Mouse (Mus musculus) heart, postnatal 0 days (tissue): ENCODE results near the gene Gm6793. TPM values are rescaled to one million over a fixed set of nuclear protein-coding genes. Genes with fewer than 3 reads are reported as not detected.

Source experiments
- ATAC-seq: fragments of 200-750 bp; cut with Nextera tagmentation; 2 replicates; pipeline ENCODE4 v1.8.0; 2017; ENCODE audit warnings: low read depth, moderate number of reproducible peaks, moderate library complexity; ENCODE audit not compliant: insufficient read depth
- DNase-seq: peaks from one replicate; pipeline ENCODE4 v3.0.0-alpha.2; 2016; ENCODE audit warnings: low spot score
- H3K27ac ChIP-seq: fragments of 300-500 bp; sonication (generic); 2 replicates; pipeline ENCODE4 v1.5.1; 2014; ENCODE audit warnings: low read depth, mild to moderate bottlenecking
- H3K27me3 ChIP-seq: fragments of 300-500 bp; sonication (generic); 2 replicates; pipeline ENCODE4 v1.6.1; 2014; ENCODE audit warnings: low read length, mixed read lengths; ENCODE audit not compliant: control insufficient read depth, insufficient read depth
- H3K36me3 ChIP-seq: fragments of 300-500 bp; sonication (generic); replicated peaks from 2 replicates; pipeline ENCODE4 v1.6.1; 2014; ENCODE audit warnings: low read length, mixed read lengths; ENCODE audit not compliant: control insufficient read depth, insufficient read depth
- H3K4me1 ChIP-seq: fragments of 300-500 bp; sonication (generic); 2 replicates; pipeline ENCODE4 v1.6.1; 2014; ENCODE audit warnings: antibody characterized with exemption; ENCODE audit not compliant: control insufficient read depth, insufficient read depth
- H3K4me2 ChIP-seq: fragments of 300-500 bp; sonication (generic); 2 replicates; pipeline ENCODE4 v1.6.1; 2014; ENCODE audit warnings: low read depth, mild to moderate bottlenecking, low read length, moderate library complexity
- H3K4me3 ChIP-seq: fragments of 300-500 bp; sonication (generic); 2 replicates; pipeline ENCODE4 v1.5.1; 2014; ENCODE audit warnings: low read depth, low read length
- H3K9ac ChIP-seq: fragments of 300-500 bp; sonication (generic); replicated peaks from 2 replicates; pipeline ENCODE4 v1.6.1; 2014; ENCODE audit warnings: low read depth, low read length, mixed read lengths
- H3K9me3 ChIP-seq: fragments of 300-500 bp; sonication (generic); replicated peaks from 2 replicates; pipeline ENCODE4 v1.6.1; 2016; ENCODE audit warnings: low read length; ENCODE audit not compliant: control insufficient read depth
- EP300 ChIP-seq: IDR thresholded peaks from 2 replicates; pipeline ENCODE4 v1.6.1; 2016; ENCODE audit warnings: antibody characterized with exemption, low read depth
- WGBS: fragments of 180-500 bp; shearing (Covaris S2); extraction: QIAGEN DNeasy Blood & Tissue Kit; methylation state at CpG from one replicate; pipeline ENCODE4 v1.1.7; 2014; 5-methylcytosine and 5-hydroxymethylcytosine counted together
- polyA plus RNA-seq: library from polyadenylated mRNA; unstranded; fragments of >200 nt; fragmentation: Nextera tagmentation; extraction: Ambion mirVana; gene quantifications from 2 replicates; pipeline ENCODE4 v1.2.1, GENCODE M21; 2015
- total RNA-seq: library from RNA; depleted of rRNA; stranded (reverse); fragments of >200 nt; gene quantifications from 2 replicates; pipeline ENCODE4 v1.2.3, GENCODE M21; 2014; ENCODE audit warnings: low replicate concordance; rRNA removed

Gene Gm6793
- total and polyA plus RNA-seq, 2 experiments from 2014 or later = 0.14 TPM; not detected in 1

DNA sequence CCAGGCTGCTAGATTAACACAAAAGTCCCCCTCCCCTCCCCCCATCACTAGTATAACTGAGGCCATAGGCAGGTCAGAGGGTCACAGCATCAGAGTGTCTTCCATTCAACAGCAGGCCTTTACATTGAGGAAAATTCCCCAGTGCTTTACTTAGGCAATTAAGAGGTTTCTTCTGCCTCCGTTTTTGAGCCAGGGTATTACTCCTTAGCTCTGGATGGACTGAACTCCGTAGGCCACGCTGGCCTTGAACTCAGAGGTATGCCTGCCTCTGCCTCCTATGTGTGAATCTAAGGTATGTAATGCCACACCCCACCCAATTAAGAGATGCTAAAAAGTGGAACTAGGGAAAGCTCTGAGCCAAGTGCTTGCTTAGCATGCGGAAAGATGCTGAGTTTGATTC lies 51.3 kb downstream of the Gm6793 start:
- ATAC-seq = no peak
- WGBS = 87% methylated on average over 4 of the region's 4 CpGs

More for the DNA sequence above, 51.3 kb downstream of the Gm6793 start:
- 0 out of 2 replicates have a peak, but pooled peaks cover under 1% of the 10 kb centered on the region for H3K36me3 ChIP-seq
- no peak overlapping the region for H3K9ac ChIP-seq
- no peak overlapping the region for H3K27ac ChIP-seq
- TF ChIP-seq EP300 = no peak
- H3K4me3 ChIP-seq = no peak overlapping the region
- peaks cover 5% of the 10 kb centered on the region; the same call in 1 of the 2 replicates for H3K4me1 ChIP-seq
- H3K9me3 ChIP-seq = no peaks in the 10 kb centered on the region
- DNase-seq = no peak
- H3K27me3 ChIP-seq = no peaks in the 10 kb centered on the region
- H3K4me2 ChIP-seq = no peak overlapping the region

Other genes with a start within 250 kb of the Gm6793 start
- gene Cfdp1, start 160.7 kb downstream of the Gm6793 start, total RNA-seq = 16.1 and 20.4 TPM in 2 replicates
- gene Cfdp1, start 160.7 kb downstream of the Gm6793 start, polyA plus RNA-seq = 85.4 and 86.2 TPM in 2 replicates
- 3.3 and 3.9 TPM in 2 replicates for gene Tmem170, start 138.3 kb downstream of the Gm6793 start, total RNA-seq
- 2.5 and 3.5 TPM in 2 replicates for gene Tmem170, start 138.3 kb downstream of the Gm6793 start, polyA plus RNA-seq
- gene Chst5, start 104.6 kb downstream of the Gm6793 start, total RNA-seq = not detected in 2 replicates
- not detected in 2 replicates for gene Chst5, start 104.6 kb downstream of the Gm6793 start, polyA plus RNA-seq
- gene Tmem231, start 81.2 kb downstream of the Gm6793 start, total RNA-seq = 1.2 and 3.3 TPM in 2 replicates
- 1.6 TPM in 2 replicates for gene Tmem231, start 81.2 kb downstream of the Gm6793 start, polyA plus RNA-seq
- gene Gabarapl2, start 74.3 kb downstream of the Gm6793 start, total RNA-seq = 71.2 and 76.3 TPM in 2 replicates
- 212 and 220 TPM in 2 replicates for gene Gabarapl2, start 74.3 kb downstream of the Gm6793 start, polyA plus RNA-seq
- gene Adat1, start 22.7 kb downstream of the Gm6793 start, total RNA-seq = 0.46 and 2.4 TPM in 2 replicates
- gene Adat1, start 22.7 kb downstream of the Gm6793 start, polyA plus RNA-seq = 2.0 and 2.2 TPM in 2 replicates
- 73.7 and 73.8 TPM in 2 replicates for gene Kars, start 3.7 kb downstream of the Gm6793 start, total RNA-seq
- gene Kars, start 3.7 kb downstream of the Gm6793 start, polyA plus RNA-seq = 104 and 108 TPM in 2 replicates
- 11.2 and 15.8 TPM in 2 replicates for gene Terf2ip, start 3.6 kb downstream of the Gm6793 start, total RNA-seq
- 13.0 and 14.2 TPM in 2 replicates for gene Terf2ip, start 3.6 kb downstream of the Gm6793 start, polyA plus RNA-seq